Mouse (Mus musculus) bone marrow, adult 2 months (tissue): Measurements from ENCODE around the gene Gpx5.

Experiments
- CTCF ChIP-seq: fragments of 200-500 bp; IDR thresholded peaks from 2 replicates; pipeline ENCODE4 v1.5.1; 2011; ENCODE audit warnings: low read length, control low read depth; ENCODE audit not compliant: control insufficient read depth, insufficient read depth
- POLR2A ChIP-seq: fragments of 200-500 bp; IDR thresholded peaks from 2 replicates; pipeline ENCODE4 v1.6.1; 2011; ENCODE audit warnings: low read depth, mild to moderate bottlenecking, control low read depth, low read length, borderline replicate concordance; ENCODE audit not compliant: control insufficient read depth

DNA sequence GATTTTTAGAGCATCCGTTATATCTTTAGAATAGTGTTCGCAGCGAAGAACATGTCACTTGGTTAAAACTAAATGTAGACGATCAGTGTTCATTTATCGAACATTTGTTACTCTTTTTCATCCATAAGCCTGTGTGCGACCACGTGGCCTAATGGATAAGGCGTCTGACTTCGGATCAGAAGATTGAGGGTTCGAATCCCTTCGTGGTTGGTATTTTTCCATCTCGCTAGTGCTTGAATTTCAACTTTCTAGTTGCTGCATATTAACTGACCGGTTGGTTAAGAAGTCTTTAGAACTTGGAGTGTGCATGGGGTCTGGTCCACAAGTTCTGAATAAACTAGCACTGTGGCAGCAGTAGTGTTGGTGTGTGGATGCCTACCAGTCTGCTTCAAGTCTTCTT lies 13.0 kb downstream of the Gpx5 start:
- TF ChIP-seq POLR2A (no peak), CTCF (no peak)
